Mouse (Mus musculus) activated CD4-positive, CD25-positive, alpha-beta regulatory T cell, adult 9 weeks (primary cell): ENCODE results near the gene Gm4491. TPM values are rescaled to one million over a fixed set of nuclear protein-coding genes. Genes with fewer than 3 reads are reported as not detected.

ENCODE experiments used
- polyA plus RNA-seq: library from polyadenylated mRNA; unstranded; fragments of 100-300 nt; shearing (Covaris generic); gene quantifications from one replicate; pipeline ENCODE4 v1.2.1, GENCODE M21; 2017

Gene Gm4491
- polyA plus RNA-seq = 0.18 TPM

DNA sequence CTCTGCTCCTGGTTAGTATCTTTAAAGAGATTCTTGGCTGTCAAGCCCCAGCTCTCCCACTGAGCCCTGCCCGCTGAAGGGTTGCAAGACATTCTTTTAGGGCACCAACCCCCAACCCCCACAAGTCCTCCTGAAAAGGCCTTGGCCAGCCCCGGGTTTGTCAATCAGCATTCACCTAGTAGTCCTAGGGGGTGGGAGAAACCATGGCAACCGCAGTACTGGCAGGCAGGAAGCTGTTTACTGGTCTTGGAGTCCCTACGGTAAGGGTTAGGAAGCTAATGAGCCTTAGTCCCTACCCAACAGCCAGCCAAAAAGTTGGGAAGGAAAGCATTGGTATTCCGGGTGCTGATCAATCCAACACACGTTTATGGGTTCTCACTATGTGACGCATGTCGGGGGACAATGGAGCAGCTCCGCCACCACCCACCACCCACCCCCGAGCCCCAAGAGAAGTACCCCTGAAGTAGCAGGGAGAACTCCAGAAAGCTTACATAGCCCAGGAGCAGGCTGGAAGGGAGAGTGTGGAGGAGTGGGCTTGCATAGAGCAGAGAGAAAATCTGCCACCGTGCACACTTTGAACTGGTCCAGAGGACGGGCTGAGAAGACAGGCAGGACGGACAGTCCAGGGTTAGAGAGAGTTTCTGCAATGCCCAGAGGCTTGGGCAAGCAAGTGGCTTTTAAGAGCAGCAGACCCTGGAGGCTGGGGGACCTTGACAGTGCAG, at the start of gene Gm4491:
Gene Gm4491, minus strand, starts transcription at position 61 of the 722 bp plus-strand sequence.

GRCm38 (mm10) chr14:57133161-57133661, 17.5 kb upstream of the Gm4491 start, which contains the start of gene Gjb6:
Gene Gjb6, minus strand, starts transcription at chr14:57133611.

DNA sequence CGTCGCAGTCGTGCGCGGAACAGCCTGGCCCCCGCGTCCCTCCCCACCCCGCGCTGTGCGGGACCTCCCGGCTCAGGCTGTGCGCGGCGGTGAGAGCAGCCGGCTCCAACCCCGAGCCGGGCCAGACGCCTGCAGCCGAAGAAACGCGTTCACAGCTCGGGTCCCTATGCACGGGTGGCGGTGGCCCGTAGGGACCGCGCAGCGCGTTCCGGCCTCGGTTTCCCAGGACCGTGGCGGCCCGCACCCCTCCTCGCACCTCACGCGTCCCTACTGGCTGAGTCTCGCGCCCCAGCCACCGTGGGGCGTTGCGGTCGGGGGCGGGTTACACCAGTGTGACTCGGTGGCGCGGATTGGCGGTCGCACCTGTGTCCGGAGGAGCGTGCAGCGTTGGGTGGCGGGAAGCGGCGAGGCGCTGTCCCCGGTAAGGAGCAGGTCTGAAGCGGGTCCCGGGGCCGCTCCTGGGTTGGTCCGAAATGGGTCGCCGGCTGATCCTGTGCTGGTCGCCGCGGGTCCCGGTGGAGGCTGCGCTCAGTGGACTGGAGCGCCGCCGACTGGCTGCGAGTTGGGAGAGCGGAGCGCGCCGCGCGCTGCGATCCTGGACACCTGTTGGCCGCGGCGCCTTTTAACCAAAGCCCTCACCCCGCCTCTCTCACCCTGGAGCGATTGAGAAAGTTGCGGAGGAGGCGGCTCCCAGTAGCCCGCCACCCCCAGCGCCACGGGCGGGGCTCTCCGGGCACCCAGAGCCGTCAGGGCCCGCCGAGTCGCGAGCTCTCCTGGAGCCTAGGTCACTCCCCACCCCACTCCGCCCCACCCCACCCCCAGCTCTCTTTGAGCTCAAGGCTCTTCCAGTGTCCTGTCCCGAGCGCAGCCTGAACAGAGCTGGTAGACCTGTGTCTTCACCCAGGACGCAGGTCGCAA, 11.3 kb downstream of the Gm4491 start, which contains the start of gene Gjb2:
Gene Gjb2, minus strand, starts transcription at position 597 of the 918 bp plus-strand sequence.

Other genes with a start within 250 kb of the Gm4491 start
- 82.3 TPM for gene Zmym2, start 229.2 kb downstream of the Gm4491 start, polyA plus RNA-seq
- gene Gja3, start 57.8 kb downstream of the Gm4491 start, polyA plus RNA-seq = not detected
- 5.3 TPM for gene Gjb2, start 11.2 kb downstream of the Gm4491 start, polyA plus RNA-seq
- not detected for gene Gjb6, start 17.7 kb upstream of the Gm4491 start, polyA plus RNA-seq